Mouse (Mus musculus): ENCODE data around the gene Cd200r1.

The Cd200r1 gene

GRCm38 (mm10) chr16:44765555-44766319 lies at the start of gene Cd200r1:
Cd200r1 (plus strand) TSS chr16:44765736.
- no peak for DNase-seq (ENCODE audit: low spot score)

GRCm38 (mm10) chr16:44716305-44717140 lies 49.0 kb upstream of the Cd200r1 start:
- peak; percentile 57 for DNase-seq (ENCODE audit: low spot score)

GRCm38 (mm10) chr16:44717141-44717634 lies 48.3 kb upstream of the Cd200r1 start:
- no peak for DNase-seq (ENCODE audit: low spot score)

- no peak for DNase-seq (ENCODE audit: low spot score)
Measured at GRCm38 (mm10) chr16:44717838-44718237, 47.7 kb upstream of the Cd200r1 start.

GRCm38 (mm10) chr16:44719349-44719748 lies 46.2 kb upstream of the Cd200r1 start:
- peak; percentile 53 for DNase-seq (ENCODE audit: low spot score)

GRCm38 (mm10) chr16:44720518-44720917 lies 45.0 kb upstream of the Cd200r1 start:
- no peak for DNase-seq (ENCODE audit: low spot score)

GRCm38 (mm10) chr16:44722666-44723065 lies 42.9 kb upstream of the Cd200r1 start:
- DNase-seq (ENCODE audit: low spot score), result no peak

- peak; percentile 94 for DNase-seq (ENCODE audit: low spot score)
Measured at GRCm38 (mm10) chr16:44724083-44724787, 41.3 kb upstream of the Cd200r1 start, which contains the start of gene Nepro. Nepro (plus strand) TSS chr16:44724301.

GRCm38 (mm10) chr16:44724847-44725246 lies 40.7 kb upstream of the Cd200r1 start:
- no peak for DNase-seq (ENCODE audit: low spot score)

- DNase-seq (ENCODE audit: low spot score), result peak; percentile 90
Measured at GRCm38 (mm10) chr16:44725286-44726223, 40.0 kb upstream of the Cd200r1 start.

GRCm38 (mm10) chr16:44727525-44727924 lies 38.0 kb upstream of the Cd200r1 start:
- DNase-seq (ENCODE audit: low spot score), result no peak

- no peak for DNase-seq (ENCODE audit: low spot score)
Measured at GRCm38 (mm10) chr16:44734059-44734458, 31.5 kb upstream of the Cd200r1 start.

- DNase-seq (ENCODE audit: low spot score), result no peak
Measured at GRCm38 (mm10) chr16:44735676-44736075, 29.9 kb upstream of the Cd200r1 start.

- DNase-seq (ENCODE audit: low spot score), result peak; percentile 13
Measured at GRCm38 (mm10) chr16:44736118-44736517, 29.4 kb upstream of the Cd200r1 start.

GRCm38 (mm10) chr16:44742753-44743152 lies 22.8 kb upstream of the Cd200r1 start:
- no peak for DNase-seq (ENCODE audit: low spot score)

GRCm38 (mm10) chr16:44745471-44745865 lies 20.1 kb upstream of the Cd200r1 start:
- no peak for DNase-seq (ENCODE audit: low spot score)

GRCm38 (mm10) chr16:44745866-44746562 lies 19.5 kb upstream of the Cd200r1 start, which contains the start of gene Gtpbp8:
Gtpbp8 (minus strand) TSS chr16:44746363.
- peak; percentile 90 for DNase-seq (ENCODE audit: low spot score)

GRCm38 (mm10) chr16:44748007-44748406 lies 17.5 kb upstream of the Cd200r1 start:
- DNase-seq (ENCODE audit: low spot score), result no peak

GRCm38 (mm10) chr16:44757700-44758099 lies 7.8 kb upstream of the Cd200r1 start:
- no peak for DNase-seq (ENCODE audit: low spot score)

GRCm38 (mm10) chr16:44761811-44762210 lies 3.7 kb upstream of the Cd200r1 start:
- no peak for DNase-seq (ENCODE audit: low spot score)

All from lung, postnatal 25 days (tissue).